Mouse (Mus musculus) liver, embryonic 14.5 days (tissue): ENCODE data around the gene 1700011L22Rik.

Source experiments
- CTCF ChIP-seq: IDR thresholded peaks from 2 replicates; pipeline ENCODE4 v1.5.1; 2016; ENCODE audit warnings: antibody characterized with exemption, low read depth, control low read depth
- EP300 ChIP-seq: IDR thresholded peaks from 2 replicates; pipeline ENCODE4 v1.6.1; 2016; ENCODE audit warnings: antibody characterized with exemption, low read depth

DNA sequence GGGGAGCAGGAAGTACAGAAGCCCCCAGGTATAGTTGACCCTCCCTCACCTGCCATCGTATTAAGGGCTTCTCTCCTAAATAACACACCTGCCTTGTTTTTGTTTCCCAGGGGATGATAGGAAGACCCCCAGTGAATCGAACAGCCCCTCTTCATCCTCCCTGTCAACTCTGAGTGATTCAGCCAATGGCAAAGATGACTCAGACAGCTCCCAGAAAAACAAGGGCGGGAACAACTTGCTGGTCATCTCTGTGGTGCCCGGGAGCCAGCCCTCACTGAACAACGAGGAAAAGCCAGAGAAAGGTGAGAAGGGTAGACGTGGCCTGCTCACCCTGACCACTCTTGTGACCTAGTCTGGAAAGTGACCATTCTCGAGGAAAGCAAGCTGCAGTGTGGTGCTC lies 62.9 kb downstream of the 1700011L22Rik start:
- no peak for TF ChIP-seq EP300
- no peak for TF ChIP-seq CTCF
